Mouse (Mus musculus) forebrain, embryonic 12.5 days (tissue): ENCODE measurements around the gene Olfr970. TPM values are rescaled to one million over a fixed set of nuclear protein-coding genes. Genes with fewer than 3 reads are reported as not detected.
"Not testable (repeated sequence)": the region's sequence is repeated elsewhere in the genome, so short reads cannot be mapped to it uniquely, and the experiment has no call there.

Source experiments
- ATAC-seq: fragments of 200-750 bp; cut with Nextera tagmentation; 2 replicates; pipeline ENCODE4 v1.8.0; 2017; ENCODE audit warnings: moderate TSS enrichment; ENCODE audit not compliant: low FRiP score
- H3K27ac ChIP-seq: fragments of 300-500 bp; sonication (generic); 2 replicates; pipeline ENCODE4 v1.5.1; 2016; ENCODE audit warnings: mild to moderate bottlenecking
- H3K27me3 ChIP-seq: fragments of 300-500 bp; sonication (generic); 2 replicates; pipeline ENCODE4 v1.6.1; 2016; ENCODE audit warnings: mild to moderate bottlenecking
- H3K36me3 ChIP-seq: fragments of 300-500 bp; sonication (generic); replicated peaks from 2 replicates; pipeline ENCODE4 v1.6.1; 2016; ENCODE audit warnings: mild to moderate bottlenecking
- H3K4me1 ChIP-seq: fragments of 300-500 bp; sonication (generic); 2 replicates; pipeline ENCODE4 v1.6.1; 2016
- H3K4me2 ChIP-seq: fragments of 300-500 bp; sonication (generic); 2 replicates; pipeline ENCODE4 v1.6.1; 2016; ENCODE audit warnings: mild to moderate bottlenecking, moderate library complexity
- H3K4me3 ChIP-seq: fragments of 300-500 bp; sonication (generic); replicated peaks from 2 replicates; pipeline ENCODE4 v1.5.1; 2016; ENCODE audit warnings: mild to moderate bottlenecking
- H3K9ac ChIP-seq: fragments of 300-500 bp; sonication (generic); 2 replicates; pipeline ENCODE4 v1.6.1; 2016; ENCODE audit warnings: mild to moderate bottlenecking
- H3K9me3 ChIP-seq: fragments of 300-500 bp; sonication (generic); 2 replicates; pipeline ENCODE4 v1.6.1; 2016
- WGBS: fragments of 180-500 bp; shearing (Covaris S2); methylation state at CpG from one replicate; pipeline ENCODE4 v1.1.7; 2016; 5-methylcytosine and 5-hydroxymethylcytosine counted together
- polyA plus RNA-seq: library from polyadenylated mRNA; unstranded; fragments of >200 nt; fragmentation: Nextera tagmentation; extraction: Ambion mirVana; gene quantifications from 2 replicates; pipeline ENCODE4 v1.2.1, GENCODE M21; 2016

Olfr970 gene
- polyA plus RNA-seq = not detected in 2 replicates

DNA sequence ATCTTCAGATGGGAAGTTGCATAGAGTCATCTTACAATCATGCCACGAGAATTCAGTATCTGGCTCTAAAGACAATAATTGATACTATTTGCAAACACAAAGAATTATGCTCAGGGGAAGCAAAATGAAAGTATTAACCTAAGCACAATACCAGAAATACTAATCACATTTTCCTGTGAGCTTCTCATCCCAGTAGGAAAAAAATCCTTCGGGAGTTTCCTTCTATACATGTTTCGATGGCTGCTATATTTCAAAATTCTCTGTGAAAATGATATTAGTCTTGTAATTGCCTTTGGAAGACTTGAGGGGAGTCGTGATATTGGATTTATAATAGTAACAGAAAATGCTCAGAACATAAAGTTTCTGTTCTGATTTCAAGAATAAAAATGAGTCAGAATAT lies at the start of gene Olfr970:
TSS of gene Olfr970 (plus strand) at position 301 of the 400 bp plus-strand sequence.
- 83% methylated on average over 4 of the region's 4 CpGs for WGBS

DNA sequence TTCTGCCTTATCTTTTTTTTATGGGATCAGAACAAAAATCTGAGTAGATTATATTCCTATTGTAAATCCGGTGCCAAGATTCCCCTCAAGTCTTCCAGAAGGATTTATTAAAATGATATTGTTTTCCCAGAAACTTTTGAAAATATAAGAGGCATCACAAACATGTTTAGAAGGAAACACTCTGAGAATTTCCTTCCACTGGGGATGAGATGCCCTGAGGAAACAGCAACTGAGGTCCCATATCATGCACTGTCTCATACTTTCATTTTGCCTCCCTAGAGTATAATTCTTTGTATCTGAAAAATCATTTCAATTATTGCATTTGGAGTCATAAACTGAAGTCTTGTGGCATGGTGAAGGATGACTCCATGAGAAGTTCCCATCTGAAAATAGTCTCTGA lies 25.5 kb upstream of the Olfr970 start, which contains the start of gene Olfr968:
TSS of gene Olfr968 (minus strand) at position 101 of the 400 bp plus-strand sequence.
- Histone ChIP-seq H3K27ac (no peak within 1 kb of the TSS), H3K36me3 (no peaks in the 10 kb centered on the region), H3K4me3 (no peak within 1 kb of the TSS), H3K9me3 (no peaks in the 10 kb centered on the region), H3K4me2 (no peak within 1 kb of the TSS), H3K27me3 (no peaks in the 10 kb centered on the region), H3K9ac (no peak within 1 kb of the TSS), H3K4me1 (no peaks in the 10 kb centered on the region)
- WGBS = 89% methylated on average over 1 of the region's 1 CpGs
- no peak for ATAC-seq

More for the DNA sequence above, at the start of gene Olfr970:
- Histone ChIP-seq H3K4me1 (no peaks in the 10 kb centered on the region), H3K4me2 (no peak within 1 kb of the TSS), H3K27ac (no peak within 1 kb of the TSS), H3K4me3 (no peak within 1 kb of the TSS), H3K9ac (no peak within 1 kb of the TSS), H3K27me3 (no peaks in the 10 kb centered on the region), H3K9me3 (no peaks in the 10 kb centered on the region), H3K36me3 (no peaks in the 10 kb centered on the region)
- ATAC-seq = no peak

- ATAC-seq = no peak
- no peaks in the 10 kb centered on the region for H3K4me1 ChIP-seq
These were observed 18.1 kb upstream of the Olfr970 start, which contains the start of gene Olfr969 for GRCm38 (mm10) chr9:39790558-39790957. Gene Olfr969 (plus strand): TSS chr9:39790945.

DNA sequence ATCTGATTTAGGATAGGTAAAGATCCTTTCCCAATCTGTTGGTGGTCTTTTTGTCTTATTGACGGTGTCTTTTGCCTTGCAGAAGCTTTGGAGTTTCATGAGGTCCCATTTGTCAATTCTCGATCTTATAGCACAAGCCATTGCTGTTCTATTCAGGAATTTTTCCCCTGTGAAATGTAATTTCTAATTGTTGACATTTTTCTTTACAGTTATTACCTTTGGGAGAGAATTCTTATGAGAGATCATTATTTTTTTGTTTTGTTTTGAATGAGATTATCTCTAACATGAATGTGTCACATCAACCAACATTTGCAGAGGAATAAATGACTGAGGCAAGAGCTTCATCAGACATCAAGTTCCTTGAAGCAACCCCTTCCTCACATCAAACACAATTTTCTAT lies 27.9 kb downstream of the Olfr970 start, which contains the start of gene Olfr971:
TSS of gene Olfr971 (plus strand) at position 301 of the 400 bp plus-strand sequence.
- not testable (repeated sequence) for H3K9me3 ChIP-seq, H3K4me2 ChIP-seq, ATAC-seq, H3K9ac ChIP-seq, H3K36me3 ChIP-seq, H3K27ac ChIP-seq, H3K4me3 ChIP-seq, H3K27me3 ChIP-seq, H3K4me1 ChIP-seq
- 76% methylated on average over 2 of the region's 2 CpGs for WGBS

More at GRCm38 (mm10) chr9:39790558-39790957, 18.1 kb upstream of the Olfr970 start, which contains the start of gene Olfr969:
- Histone ChIP-seq H3K4me2 (no peak within 1 kb of the TSS), H3K4me3 (no peak within 1 kb of the TSS), H3K9me3 (no peaks in the 10 kb centered on the region), H3K27ac (no peak within 1 kb of the TSS), H3K9ac (no peak within 1 kb of the TSS), H3K27me3 (no peaks in the 10 kb centered on the region), H3K36me3 (no peaks in the 10 kb centered on the region)
- WGBS = 80% methylated on average over 2 of the region's 2 CpGs

- no peaks in the 10 kb centered on the region for H3K27me3 ChIP-seq
- no peaks in the 10 kb centered on the region for H3K9me3 ChIP-seq
- no peak within 1 kb of the TSS for H3K4me2 ChIP-seq
- no peaks in the 10 kb centered on the region for H3K4me1 ChIP-seq
- 73% methylated on average over 2 of the region's 2 CpGs for WGBS
- H3K9ac ChIP-seq = no peak within 1 kb of the TSS
- no peak for ATAC-seq
- H3K36me3 ChIP-seq = no peaks in the 10 kb centered on the region
- H3K4me3 ChIP-seq = no peak within 1 kb of the TSS
- H3K27ac ChIP-seq = no peak within 1 kb of the TSS
These were observed 57.5 kb downstream of the Olfr970 start, which contains the start of gene Olfr972 for GRCm38 (mm10) chr9:39866122-39866521. Gene Olfr972 (plus strand): TSS chr9:39866422.

Other genes starting within 250 kb of the Olfr970 start
- not detected in 2 replicates for gene Olfr959, start 233.3 kb upstream of the Olfr970 start, polyA plus RNA-seq
- gene AW551984, start 204.5 kb upstream of the Olfr970 start, polyA plus RNA-seq = 23.6 and 24.7 TPM in 2 replicates
- gene Olfr148, start 198.2 kb upstream of the Olfr970 start, polyA plus RNA-seq = not detected in 2 replicates
- not detected in 2 replicates for gene Olfr960, start 187.5 kb upstream of the Olfr970 start, polyA plus RNA-seq
- gene Olfr961, start 163.8 kb upstream of the Olfr970 start, polyA plus RNA-seq = not detected in 2 replicates
- not detected in 2 replicates for gene Olfr963, start 141.7 kb upstream of the Olfr970 start, polyA plus RNA-seq
- gene Olfr149, start 101.7 kb upstream of the Olfr970 start, polyA plus RNA-seq = not detected in 2 replicates
- gene Olfr965, start 97.5 kb upstream of the Olfr970 start, polyA plus RNA-seq = not detected in 2 replicates
- not detected in 2 replicates for gene Olfr150, start 77.9 kb upstream of the Olfr970 start, polyA plus RNA-seq
- not detected in 2 replicates for gene Olfr967, start 62.6 kb upstream of the Olfr970 start, polyA plus RNA-seq
- gene Olfr968, start 25.6 kb upstream of the Olfr970 start, polyA plus RNA-seq = not detected in 2 replicates
- not detected in 2 replicates for gene Olfr969, start 17.9 kb upstream of the Olfr970 start, polyA plus RNA-seq
- gene Olfr971, start 28.0 kb downstream of the Olfr970 start, polyA plus RNA-seq = not detected in 2 replicates
- gene Olfr972, start 57.6 kb downstream of the Olfr970 start, polyA plus RNA-seq = not detected in 2 replicates
- gene Olfr229, start 98.5 kb downstream of the Olfr970 start, polyA plus RNA-seq = not detected in 2 replicates
- gene Olfr974, start 128.6 kb downstream of the Olfr970 start, polyA plus RNA-seq = not detected in 2 replicates
- gene Olfr975, start 143.2 kb downstream of the Olfr970 start, polyA plus RNA-seq = 0.06 TPM in 1 of 2 replicates, not detected in the other
- gene Olfr976, start 152.3 kb downstream of the Olfr970 start, polyA plus RNA-seq = not detected in 2 replicates
- gene Olfr978, start 183.3 kb downstream of the Olfr970 start, polyA plus RNA-seq = not detected in 2 replicates
- gene Olfr979, start 194.6 kb downstream of the Olfr970 start, polyA plus RNA-seq = not detected in 2 replicates
- gene Olfr980, start 200.7 kb downstream of the Olfr970 start, polyA plus RNA-seq = not detected in 2 replicates
- gene Olfr981, start 212.6 kb downstream of the Olfr970 start, polyA plus RNA-seq = not detected in 2 replicates